Mouse (Mus musculus) induced T-regulatory cell, adult 2 months (primary cell): ENCODE data around the gene Sorcs2.

Experiments used
- DNase-seq: peaks from one replicate; pipeline ENCODE4 v3.0.0-alpha.2; 2012; ENCODE audit warnings: low read depth

Gene Sorcs2

GRCm38 (mm10) chr5:36397837-36398282, at the start of gene Sorcs2:
Gene Sorcs2, minus strand, starts transcription at chr5:36398139.
- peak; percentile 76 for DNase-seq

DNA sequence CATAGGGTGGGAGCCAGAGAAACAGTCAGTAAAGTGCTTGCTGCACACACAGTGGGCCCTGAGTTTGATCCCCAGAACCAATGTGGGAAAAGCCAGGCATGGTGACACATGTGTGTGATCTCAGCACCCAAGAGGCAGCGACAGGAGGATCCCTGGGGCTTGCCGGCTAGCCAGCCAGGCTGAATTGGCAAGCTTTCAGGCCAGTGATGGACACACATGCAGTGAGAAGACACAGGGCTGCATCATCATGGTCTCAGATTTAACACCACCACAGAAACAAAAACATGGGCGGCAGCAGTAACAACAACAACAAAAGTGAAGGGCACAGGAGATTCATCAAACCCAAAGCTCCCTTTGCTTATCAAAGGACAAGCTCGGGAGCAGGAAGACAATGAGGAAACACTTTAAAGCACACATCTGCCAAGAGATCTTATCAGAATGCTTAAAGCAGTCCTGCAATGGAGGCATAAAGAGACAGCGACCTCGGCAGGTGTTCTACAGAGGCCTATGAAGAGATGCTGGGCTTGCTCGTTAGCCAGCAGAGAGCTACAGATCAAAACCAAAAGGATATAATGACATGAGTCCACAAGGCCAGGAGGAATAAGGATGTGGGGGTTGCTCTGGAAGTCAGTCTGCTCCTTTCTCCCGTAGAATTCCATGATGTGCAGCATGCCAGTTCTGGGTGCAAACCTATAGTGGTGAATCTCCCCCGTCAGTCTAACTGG, 48.4 kb upstream of the Sorcs2 start:
- DNase-seq = no peak

DNA sequence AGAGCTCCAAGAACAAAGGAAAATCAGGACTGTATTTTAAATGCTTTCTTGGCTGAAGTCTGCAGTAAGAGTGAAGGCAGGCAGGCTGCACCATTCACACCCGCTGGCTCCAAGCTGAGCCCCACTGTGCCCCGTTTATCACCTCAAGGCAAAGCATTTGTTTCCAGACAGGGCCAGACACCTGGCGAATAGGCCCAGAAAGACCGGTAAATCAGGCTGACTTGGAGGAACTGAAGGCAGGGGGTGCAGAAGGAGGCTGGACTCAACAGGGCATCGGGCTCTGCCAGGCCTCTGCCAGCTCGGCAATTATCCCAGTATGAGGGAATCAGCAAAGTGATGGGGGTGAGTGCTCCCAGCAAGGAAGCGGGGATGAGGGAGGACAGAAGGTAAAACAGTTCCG, 47.1 kb upstream of the Sorcs2 start:
- no peak for DNase-seq

DNA sequence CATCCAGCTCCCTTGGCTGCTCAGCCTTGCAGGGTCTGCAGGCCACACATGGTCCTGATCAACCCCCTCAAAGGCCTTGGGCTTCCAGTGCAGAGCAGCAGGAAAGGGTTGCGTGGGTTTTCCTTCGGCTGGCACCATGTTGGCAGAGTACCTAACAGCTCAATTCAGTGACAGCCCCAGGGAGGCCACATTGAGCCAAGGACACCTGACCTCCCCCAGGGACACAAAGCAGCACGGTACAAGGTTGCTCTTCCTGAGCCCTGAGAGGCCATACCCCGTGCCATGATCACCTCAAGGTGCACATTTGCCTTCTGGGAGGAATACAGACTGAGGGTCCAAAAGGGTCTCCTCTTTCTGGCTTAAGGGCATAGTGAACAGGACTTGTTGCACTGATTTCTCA, 46.7 kb upstream of the Sorcs2 start:
- DNase-seq = no peak

- DNase-seq = no peak
Observed at GRCm38 (mm10) chr5:36440741-36441140, 42.8 kb upstream of the Sorcs2 start.

- DNase-seq = no peak
Observed at GRCm38 (mm10) chr5:36436858-36437257, 38.9 kb upstream of the Sorcs2 start.

- DNase-seq = no peak
Observed at GRCm38 (mm10) chr5:36434398-36434967, 36.5 kb upstream of the Sorcs2 start.

DNA sequence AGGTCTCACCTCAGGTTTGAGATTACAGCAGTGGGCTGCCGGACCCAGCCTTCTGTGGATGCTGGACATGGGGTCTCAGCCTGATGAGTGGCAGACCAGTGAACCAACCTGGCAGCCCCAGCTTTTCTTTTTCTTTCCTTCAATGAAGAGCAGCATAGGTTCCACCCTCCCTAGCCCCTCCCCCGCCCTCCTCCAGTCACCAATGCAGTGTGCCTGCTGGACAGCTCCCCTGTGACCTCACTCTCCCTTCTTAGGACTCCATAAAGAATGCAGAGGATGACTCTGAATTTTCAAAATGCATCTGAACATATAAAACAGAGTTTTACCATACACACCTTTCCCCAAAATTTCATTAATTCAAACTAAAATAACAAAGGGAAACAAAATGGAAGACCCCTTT, 33.8 kb upstream of the Sorcs2 start:
- DNase-seq = no peak

- DNase-seq = no peak
Observed at GRCm38 (mm10) chr5:36429551-36429950, 31.6 kb upstream of the Sorcs2 start.

GRCm38 (mm10) chr5:36427831-36428230, 29.9 kb upstream of the Sorcs2 start:
- DNase-seq = no peak

DNA sequence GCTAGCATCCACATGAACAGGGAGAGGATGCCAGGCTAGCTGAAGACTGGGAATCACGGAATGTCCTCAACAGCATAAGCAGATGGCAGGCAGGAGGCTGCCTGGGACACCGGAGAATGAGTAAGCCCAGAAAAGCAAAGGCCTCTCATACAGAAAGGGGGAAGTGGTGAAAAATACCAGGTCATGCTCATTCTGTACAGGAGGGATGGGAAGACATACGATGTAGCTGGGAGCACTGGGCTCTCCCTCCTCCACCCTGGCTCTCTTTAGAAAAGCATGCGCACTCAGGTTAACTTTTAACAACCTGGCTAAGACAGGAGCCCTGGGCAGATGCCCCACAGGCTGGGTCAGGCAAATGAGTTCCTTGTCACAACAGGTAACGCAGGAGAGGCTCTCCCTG, 28.5 kb upstream of the Sorcs2 start:
- no peak for DNase-seq

GRCm38 (mm10) chr5:36424676-36425075, 26.7 kb upstream of the Sorcs2 start:
- DNase-seq = no peak

- no peak for DNase-seq
Observed at GRCm38 (mm10) chr5:36422689-36423088, 24.8 kb upstream of the Sorcs2 start.

GRCm38 (mm10) chr5:36419861-36420260, 21.9 kb upstream of the Sorcs2 start:
- DNase-seq = no peak

DNA sequence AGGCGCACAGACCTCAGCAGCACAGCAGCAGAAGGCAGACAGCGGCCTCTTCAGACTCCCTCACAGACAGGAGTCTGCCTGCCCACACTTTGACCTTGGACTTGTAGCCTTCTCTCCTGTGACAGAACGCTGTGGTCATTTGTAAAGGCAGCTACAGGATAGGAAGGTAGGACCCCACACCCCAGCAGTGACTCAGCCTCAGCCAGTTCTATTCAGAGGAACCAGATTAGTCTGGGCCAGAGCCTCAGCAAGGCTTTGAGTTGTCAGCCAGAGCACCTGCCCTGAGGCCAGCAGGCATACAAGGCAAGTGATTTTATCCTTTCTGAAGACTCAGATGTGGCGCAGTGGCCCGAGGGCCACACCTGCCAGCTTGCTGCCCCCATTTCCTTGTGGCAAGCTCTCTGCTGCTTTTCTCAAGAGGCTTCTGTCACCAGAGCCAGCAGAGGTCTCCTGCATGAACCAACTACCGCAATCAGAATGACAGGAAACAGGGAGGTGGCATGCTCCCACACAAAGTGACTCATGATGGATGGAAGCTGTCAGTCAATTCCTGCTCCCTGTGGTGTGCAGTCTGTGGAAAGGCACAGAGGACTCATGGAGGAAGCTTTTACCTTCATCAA, 16.9 kb upstream of the Sorcs2 start:
- no peak for DNase-seq

- peak; percentile 64 for DNase-seq
Observed at GRCm38 (mm10) chr5:36398463-36399364, 775 bp upstream of the Sorcs2 start.

DNA sequence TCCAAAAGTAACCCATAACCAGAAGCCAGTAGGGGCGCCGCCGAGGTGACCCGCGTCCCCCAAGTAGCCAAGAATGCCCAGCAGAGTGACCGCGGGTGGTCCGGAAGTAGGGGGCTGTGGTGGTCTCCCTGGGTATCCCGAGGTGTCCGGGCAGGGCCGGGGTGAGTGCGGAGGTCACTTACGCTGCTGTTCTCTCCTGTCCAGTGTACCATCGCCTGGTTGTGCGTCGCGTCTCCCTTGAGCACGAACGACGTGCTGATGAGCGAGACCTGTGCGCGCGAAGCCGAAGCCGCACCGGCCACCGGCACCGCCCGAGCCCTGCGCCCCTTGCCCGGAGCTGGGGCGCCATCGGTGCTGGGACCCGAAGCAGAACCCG, 567 bp downstream of the Sorcs2 start:
- DNase-seq = peak; percentile 17

- DNase-seq = no peak
Observed at GRCm38 (mm10) chr5:36396491-36397383, 1.2 kb downstream of the Sorcs2 start.

- peak; percentile 79 for DNase-seq
Observed at GRCm38 (mm10) chr5:36396011-36396410, 1.9 kb downstream of the Sorcs2 start.

DNA sequence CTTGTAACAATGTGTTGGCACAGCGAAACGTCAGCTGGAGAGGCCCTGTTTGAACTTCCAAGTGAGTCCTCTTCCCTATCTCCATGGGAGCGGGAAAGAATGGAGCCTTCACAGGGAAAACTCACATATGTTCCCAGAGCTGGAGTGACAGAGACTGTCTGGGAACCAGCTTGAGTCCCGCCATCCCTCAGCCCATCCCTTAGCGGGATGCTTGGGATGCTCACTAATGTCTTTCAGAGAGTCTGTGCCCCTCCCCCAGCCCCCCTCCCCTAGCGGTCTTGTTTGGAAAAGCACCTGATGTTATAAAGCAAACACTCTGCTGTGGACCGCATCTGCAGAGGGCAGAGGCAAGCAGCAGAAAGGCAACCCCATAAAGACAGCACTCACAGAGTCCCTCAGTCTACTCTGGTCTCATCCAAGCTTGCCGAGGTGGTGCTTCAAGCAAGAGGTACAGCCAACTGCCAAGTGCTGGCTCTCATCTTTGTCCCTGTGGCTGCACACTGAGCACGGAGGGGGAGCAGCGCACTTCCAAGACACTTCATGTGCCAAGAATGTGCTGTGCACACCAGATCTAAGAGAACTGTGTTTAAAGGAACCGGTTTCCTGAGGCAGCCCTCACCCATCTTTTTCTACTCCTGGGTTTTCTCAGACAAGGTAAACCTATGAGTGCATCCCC, 3.0 kb downstream of the Sorcs2 start:
- no peak for DNase-seq

- DNase-seq = no peak
Observed at GRCm38 (mm10) chr5:36391751-36392150, 6.2 kb downstream of the Sorcs2 start.
